Mouse (Mus musculus) spleen, postnatal 14 days (tissue): ENCODE data around the gene Olfr1457.

Experiments
- DNase-seq, 2 experiments: peaks; one replicate each; pipeline ENCODE4 v3.0.0; 2021 to 2022; ENCODE audit warnings: low spot score in 2 of 2

Gene Olfr1457

GRCm38 (mm10) chr19:13097791-13098190 is at the start of gene Olfr1457:
Gene Olfr1457 (minus strand): TSS chr19:13097891.
- DNase-seq = no peak

- no peak for DNase-seq
These were observed 9.0 kb upstream of the Olfr1457 start, which contains the start of gene Olfr1458 for GRCm38 (mm10) chr19:13106675-13107074. Gene Olfr1458 (minus strand): TSS chr19:13106775.

DNA sequence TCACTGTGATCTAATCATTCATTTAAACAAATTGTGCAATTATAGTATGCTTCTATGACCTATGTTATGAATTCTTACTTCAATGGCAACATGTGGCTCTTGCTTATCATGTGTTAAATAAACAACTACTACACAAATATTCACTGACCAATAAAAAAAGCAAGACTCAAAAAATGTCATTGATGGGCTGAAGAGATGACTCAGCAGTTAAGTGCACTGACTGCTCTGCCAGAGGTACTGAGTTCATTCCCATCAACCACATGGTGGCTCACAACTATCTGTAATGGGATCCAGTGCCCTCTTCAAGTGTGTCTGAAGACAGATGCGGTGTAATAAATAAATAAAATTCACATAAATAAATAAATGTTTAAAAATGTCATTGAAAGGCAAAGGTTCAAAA is 3.8 kb downstream of the Olfr1457 start:
- no peak for DNase-seq

DNA sequence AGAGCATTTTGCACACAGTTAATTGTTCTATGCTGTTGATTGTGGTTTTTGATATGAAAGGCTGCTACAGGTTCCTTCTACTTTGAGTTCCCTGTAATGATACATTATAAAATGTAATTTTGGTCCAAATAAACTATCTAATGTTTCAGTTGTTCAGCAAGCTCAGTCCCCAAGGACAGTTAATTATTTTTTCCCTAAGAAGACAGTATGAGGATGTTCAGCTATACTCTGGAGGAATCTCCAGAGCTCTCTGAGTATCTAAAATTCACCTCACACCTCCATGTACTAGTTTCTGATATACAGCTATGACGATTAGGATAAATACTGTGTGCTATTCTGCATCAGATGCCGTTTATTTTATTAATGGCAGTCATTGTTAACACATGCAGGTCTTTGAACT is 37.4 kb downstream of the Olfr1457 start, which contains the start of gene Olfr1454:
Gene Olfr1454 (plus strand): TSS at position 301 of the 400 bp plus-strand sequence.
- DNase-seq = no peak
